Mouse (Mus musculus) ES-E14 (cell line): Measurements from ENCODE around the gene Cadps2.

Experiments
- CHD2 ChIP-seq: IDR thresholded peaks from 2 replicates; pipeline ENCODE4 v1.6.1; 2014; ENCODE audit warnings: mild to moderate bottlenecking, low read depth, low read length, inconsistent platforms
- HCFC1 ChIP-seq: IDR thresholded peaks from 2 replicates; pipeline ENCODE4 v1.6.1; 2012; ENCODE audit warnings: low read length, inconsistent platforms, borderline replicate concordance; ENCODE audit not compliant: insufficient read depth
- MAFK ChIP-seq: IDR thresholded peaks from 2 replicates; pipeline ENCODE4 v1.6.1; 2014; ENCODE audit warnings: mild to moderate bottlenecking, low read depth, low read length, inconsistent platforms; ENCODE audit not compliant: insufficient read depth
- ZC3H11A ChIP-seq: IDR thresholded peaks from 2 replicates; pipeline ENCODE4 v1.6.1; 2012; ENCODE audit warnings: low read depth, mild to moderate bottlenecking, inconsistent platforms, low read length, borderline replicate concordance

DNA sequence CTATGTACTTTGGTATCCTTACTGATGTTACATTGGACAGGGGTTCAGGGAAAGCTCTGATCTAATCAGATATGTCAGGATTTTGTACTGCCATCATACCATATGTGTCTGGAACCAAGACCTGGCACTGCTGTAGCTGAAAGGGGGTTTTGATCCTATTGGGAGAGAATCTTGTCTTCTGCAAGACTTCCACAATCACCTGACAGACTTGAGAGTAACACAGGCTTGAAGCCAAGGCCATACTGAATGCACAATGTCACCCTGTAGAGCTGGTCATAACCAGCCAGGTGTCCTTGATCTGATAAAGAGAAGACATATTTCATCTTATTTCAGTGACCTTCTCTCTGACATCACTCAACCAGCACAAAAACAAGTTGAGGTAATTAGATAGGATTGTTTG is 30.8 kb upstream of the Cadps2 start:
- TF ChIP-seq HCFC1, result no peak
- no peak for TF ChIP-seq MAFK
- no peak for TF ChIP-seq CHD2
- TF ChIP-seq ZC3H11A, result no peak
